Mouse (Mus musculus) thymus, postnatal 25 days (tissue): ENCODE measurements around the gene Nqo2.
"Not testable (repeated sequence)": the region's sequence is repeated elsewhere in the genome, so short reads cannot be mapped to it uniquely, and the experiment has no call there.

Source experiments
- DNase-seq: peaks from one replicate; pipeline ENCODE4 v3.0.0; 2022

Nqo2 gene

DNA sequence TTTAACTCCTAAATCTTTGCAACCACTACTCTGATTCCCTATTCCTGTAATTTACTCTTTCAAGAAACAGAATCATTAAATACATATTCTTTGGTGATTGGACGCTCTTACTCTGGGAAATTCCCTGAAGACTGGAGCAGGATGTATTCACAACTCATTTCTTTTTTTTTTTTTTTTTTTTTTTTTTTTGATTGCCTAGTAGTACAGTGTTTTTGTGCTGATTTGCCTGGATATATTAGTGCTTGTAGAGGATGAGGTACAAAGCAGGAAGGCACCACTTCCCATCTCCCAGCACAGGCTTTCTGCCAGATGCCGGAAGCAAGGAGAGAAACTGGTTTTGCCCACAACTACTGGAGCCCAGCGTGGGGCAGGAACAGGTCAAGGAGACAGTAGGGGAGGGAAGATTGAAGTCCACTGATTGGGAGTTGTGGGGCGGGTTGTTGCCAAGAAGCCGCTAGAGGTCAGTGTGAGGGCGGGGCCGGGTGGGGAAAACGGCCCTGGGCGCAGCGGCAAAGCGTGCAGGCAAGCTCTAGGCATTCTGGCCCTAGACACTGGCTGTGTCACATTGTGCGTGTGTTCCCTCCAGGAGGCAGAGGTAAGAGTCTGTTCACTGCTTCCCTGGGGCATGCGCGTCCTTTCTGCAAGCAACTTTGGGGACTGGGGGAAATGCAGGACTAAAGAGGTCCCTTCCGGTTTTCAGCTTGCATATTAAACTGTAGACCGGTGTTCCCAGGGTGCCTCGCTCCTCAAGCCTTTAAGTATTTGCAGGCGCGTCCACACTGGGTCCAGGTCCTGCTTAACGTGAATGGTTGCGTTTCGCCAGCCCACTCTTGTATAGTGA is at the start of gene Nqo2:
TSS of gene Nqo2 (plus strand) at position 482 of the 841 bp plus-strand sequence.
- peak; percentile 42 for DNase-seq

- no peak for DNase-seq
These were observed 43.4 kb upstream of the Nqo2 start for GRCm38 (mm10) chr13:33921041-33921440.

DNA sequence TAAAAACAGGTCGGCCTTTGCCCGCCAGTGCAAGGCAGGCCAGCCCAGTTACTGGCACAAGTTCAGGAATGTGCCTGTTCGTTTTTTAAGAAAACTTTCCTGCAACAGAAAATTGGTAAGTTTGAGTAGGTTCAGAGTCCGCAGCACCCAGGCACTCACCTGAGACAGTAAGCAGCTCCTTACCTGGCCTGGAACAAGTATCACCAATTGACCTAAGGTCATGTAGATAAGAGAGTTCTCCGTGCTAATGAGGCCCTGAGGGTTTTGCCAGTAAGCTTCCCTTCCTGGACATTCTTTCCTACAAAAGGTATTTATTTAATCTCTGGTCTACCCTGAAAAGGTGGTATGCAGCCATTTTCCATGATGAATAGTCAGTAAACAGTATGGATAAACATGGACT is 42.8 kb upstream of the Nqo2 start:
- no peak for DNase-seq

GRCm38 (mm10) chr13:33930281-33930680 is 34.2 kb upstream of the Nqo2 start:
- no peak for DNase-seq

GRCm38 (mm10) chr13:33930912-33931311 is 33.6 kb upstream of the Nqo2 start:
- DNase-seq: no peak

DNA sequence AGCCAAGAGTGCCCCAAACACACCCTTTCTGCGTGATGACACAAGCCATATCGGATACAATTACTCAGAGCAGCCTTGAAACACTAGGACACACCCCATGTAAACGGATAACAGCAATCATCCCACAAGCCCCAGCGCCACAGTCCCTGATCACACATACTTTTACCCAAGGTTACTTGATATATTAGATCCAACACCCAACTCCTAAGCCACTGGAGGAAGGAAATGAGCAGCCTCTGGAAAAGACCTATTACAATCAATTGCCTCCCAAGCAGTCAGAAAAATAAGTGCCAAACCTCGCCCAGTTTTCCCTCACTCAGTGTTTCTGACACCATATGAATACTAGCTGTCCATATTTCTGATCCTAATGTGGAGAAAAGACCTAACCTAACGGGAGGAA is 29.7 kb upstream of the Nqo2 start:
- no peak for DNase-seq

DNA sequence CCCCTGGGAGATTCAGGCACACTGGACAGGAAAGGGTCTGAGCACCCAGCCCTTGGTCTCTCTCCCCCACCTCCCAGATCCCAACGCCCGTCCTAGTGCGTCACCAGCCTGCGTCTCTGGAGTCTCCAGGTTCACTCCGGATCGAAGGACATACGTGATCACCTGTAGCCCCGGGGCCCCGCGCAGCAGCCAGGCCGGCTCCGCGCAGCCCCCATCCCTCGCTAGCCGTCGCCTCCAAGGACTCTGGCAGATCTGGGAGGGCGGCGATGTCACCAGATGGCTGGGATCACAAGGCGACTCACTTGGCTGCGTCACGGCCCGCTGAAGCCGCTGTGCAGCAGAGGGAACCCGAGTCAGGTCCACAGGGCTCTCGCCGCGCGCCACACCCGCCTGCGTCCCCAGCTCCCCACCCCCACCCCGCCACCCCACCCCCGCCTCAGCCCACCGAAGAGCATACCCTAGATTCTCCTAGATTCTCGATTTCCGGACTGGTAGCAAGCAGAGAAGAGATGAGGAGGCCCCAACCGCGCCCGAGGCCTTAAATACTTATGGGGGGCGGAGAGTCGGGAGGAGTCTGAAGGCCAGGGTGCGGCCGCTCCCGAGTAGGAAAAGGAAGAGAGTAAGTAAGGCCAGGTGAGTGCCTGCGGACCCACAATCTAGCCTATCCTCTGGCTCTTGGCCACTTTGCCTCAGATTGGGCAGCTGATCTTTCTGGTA is 28.9 kb upstream of the Nqo2 start:
- DNase-seq: no peak

- DNase-seq: no peak
These were observed 27.3 kb upstream of the Nqo2 start for GRCm38 (mm10) chr13:33937151-33937550.

- DNase-seq: not testable (repeated sequence)
These were observed 26.9 kb upstream of the Nqo2 start for GRCm38 (mm10) chr13:33937587-33937986.

GRCm38 (mm10) chr13:33941288-33941808 is 23.1 kb upstream of the Nqo2 start:
- no peak for DNase-seq

DNA sequence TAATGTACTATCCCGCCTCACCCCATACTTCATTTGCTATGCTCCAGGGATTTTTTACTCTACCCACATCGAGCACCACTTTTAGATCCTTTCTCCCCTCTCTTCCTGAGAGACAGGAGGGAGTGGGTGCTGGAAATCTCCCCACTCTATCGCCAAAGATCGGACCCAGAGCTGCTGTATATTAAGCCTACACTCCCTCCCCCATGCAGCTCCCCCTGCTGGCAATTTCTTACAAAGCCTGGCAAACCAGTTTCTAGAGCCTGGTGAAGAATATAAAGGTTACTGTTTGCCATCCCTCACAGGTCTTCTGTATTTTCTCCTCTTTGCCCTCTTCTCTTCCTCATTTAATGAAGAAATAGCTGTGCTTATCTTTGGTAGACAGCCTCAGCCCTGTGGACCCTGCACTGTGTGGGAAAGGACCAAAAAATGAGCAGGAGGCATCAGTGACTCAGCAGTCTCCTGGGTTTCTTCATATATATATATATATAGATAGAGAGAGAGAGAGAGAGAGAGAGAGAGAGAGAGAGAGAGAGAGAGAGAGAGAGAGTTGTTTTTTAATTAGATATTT is 22.2 kb upstream of the Nqo2 start:
- DNase-seq: peak; percentile 18

DNA sequence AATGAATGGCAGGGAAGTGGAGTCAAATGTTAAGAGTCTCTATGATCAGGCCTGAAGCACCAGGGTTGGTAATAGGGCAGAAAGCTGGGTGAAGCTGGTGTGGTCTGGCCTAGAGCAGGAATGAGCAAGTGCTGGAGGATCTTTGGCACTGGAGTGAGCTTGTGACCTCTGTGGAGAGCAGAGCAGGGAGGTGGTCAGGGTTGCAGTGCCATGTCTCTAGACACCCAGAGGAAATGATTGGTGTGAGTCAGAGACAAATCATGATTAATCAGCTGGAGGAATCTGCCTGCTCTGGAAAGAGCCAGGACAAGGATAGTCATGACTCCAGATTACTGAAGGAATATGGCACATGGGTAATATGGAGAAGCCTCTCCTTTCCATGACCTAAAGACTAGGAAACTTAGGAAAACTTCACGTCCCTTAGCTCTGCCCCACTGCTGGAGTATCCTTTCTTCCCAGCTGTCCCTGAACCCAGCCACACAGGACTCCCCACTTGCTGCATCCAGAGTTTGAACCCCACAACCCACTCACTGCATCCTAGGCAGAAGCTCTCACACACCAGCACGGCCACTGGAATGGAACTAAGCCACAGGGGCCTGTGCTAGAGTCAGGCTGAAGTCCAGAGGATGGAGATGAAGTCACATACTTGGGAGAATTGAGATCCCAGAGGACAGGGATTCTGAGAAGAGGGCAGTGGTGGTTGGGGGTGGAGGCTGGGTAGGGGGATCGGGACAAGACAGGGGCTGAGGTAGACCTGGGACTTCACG is 13.0 kb upstream of the Nqo2 start:
- no peak for DNase-seq

- no peak for DNase-seq
These were observed 12.4 kb upstream of the Nqo2 start for GRCm38 (mm10) chr13:33952075-33952449.

DNA sequence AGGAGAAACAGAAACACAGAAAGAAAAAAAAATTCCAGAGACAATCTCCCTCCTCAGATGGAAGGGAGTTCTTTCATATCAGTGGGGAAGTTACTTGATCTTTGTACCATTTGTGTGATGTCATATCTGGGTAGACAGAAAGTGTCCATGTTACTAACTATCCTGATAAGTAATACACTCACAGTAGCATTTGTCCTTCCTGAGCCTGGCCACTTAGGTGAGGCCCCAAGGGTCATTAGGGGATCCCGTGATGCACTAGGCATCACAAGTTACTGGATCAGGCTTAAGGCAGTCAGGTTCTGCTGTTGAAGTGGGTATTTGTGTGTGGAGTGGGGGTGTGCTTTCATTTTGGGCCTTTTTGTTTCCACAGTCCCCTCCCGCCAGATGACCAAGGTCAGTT is 11.5 kb upstream of the Nqo2 start:
- no peak for DNase-seq

- DNase-seq: no peak
These were observed 7.7 kb upstream of the Nqo2 start for GRCm38 (mm10) chr13:33956571-33957421.

DNA sequence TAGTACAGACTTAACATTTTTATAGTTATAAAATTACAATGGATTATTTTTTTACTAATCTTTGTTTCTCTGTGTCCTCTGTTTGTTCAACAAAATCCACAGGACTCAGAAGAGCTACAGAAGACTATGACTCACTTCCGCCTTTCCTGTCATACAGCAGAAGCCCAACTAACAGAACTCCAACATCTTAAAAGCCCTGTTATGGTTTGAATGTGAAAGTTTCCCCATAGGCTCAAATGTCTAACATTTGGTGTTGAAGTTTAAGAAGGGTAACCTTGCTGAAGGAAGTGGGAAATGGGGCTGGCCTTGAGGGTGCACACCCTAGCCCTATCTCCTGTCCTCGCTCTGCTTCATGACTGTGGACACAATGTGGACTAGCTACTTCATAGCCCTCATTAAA is 4.7 kb upstream of the Nqo2 start:
- no peak for DNase-seq

GRCm38 (mm10) chr13:33965056-33966024 is 853 bp downstream of the Nqo2 start:
- no peak for DNase-seq

- no peak for DNase-seq
These were observed 1.5 kb downstream of the Nqo2 start for GRCm38 (mm10) chr13:33966025-33966412.

DNA sequence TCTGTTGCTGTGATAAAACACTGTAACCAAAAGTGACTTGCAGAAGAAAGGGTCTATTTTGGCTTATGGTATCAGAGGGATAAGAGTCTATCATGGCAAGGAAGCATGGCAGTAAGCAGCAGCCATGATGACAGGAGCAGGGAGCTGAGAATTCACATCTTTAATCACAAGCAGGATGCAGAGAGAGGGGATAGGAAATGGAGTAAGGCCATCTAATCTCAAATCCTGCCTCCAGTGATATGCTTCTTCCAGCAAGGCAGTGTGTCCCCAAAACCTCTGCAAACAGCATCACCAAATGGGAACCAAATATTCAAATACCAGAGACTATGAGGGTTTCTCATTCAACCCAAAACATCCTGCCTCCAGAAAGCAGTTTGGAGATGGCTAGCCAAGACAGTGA is 2.1 kb downstream of the Nqo2 start:
- no peak for DNase-seq

DNA sequence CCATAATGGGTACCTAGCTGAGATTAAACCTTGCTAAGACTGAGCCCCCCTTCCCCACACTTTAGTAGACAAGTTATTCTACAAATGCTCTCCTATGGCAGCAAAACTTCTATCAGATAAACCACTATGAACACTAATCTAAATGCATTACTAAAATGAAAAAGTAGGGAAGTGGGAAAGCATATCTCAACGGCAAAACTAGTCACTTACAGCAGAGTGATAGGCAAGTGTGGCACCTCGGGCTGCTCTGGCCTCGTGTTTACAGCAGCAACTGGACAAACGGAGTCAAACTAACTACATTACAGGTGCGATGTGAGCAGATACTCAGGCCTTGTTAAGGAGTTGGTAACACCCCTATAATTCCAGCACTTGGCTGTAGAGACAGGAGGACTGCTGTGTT is 25.1 kb downstream of the Nqo2 start:
- no peak for DNase-seq

GRCm38 (mm10) chr13:33995197-33995596 is 30.7 kb downstream of the Nqo2 start:
- peak; percentile 61 for DNase-seq
